Mouse (Mus musculus): ENCODE results near the gene Mdfi. TPM values are rescaled to one million over a fixed set of nuclear protein-coding genes. Genes with fewer than 3 reads are reported as not detected.

Gene Mdfi
- polyA plus RNA-seq, 2 experiments from 2014 or later = not detected

DNA sequence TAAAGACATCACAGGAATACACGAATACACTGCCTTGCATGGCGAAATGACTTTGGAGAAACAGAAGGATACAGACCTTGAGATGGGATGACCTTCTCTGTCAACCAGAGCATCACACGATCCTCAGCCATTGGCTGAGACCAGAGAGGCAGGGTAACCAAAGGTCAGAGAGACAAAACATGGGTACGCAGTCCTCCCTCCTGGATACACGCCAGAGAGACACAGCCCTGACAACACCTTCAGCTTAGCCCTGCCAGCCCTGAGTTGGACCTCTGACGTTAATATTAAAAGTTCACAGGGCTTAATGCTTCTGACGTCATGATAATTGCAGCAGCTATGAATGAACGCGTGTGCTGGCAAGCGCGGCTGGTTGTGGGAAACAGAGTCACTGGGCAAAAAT, 11.1 kb upstream of the Mdfi start:
- no peak for ATAC-seq

DNA sequence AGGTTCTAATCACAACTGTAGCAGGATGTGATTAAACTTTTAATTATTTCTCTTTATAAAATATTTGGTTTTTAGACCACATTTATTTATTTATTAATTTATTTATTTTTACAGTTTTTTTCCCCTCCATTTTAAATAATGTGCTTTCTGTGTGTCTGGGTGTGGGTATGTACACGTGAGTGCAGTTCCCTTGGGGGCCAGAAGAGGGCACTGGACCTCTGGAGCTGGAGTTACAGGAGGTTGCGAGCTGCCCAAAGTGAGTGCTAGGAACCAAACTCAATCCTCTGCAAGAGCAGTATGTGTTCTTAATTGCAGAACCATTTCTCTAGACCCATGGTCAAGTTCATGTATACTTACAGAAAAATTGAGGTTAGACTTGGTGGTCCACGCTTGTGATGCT, 9.0 kb upstream of the Mdfi start:
- no peak for ATAC-seq

DNA sequence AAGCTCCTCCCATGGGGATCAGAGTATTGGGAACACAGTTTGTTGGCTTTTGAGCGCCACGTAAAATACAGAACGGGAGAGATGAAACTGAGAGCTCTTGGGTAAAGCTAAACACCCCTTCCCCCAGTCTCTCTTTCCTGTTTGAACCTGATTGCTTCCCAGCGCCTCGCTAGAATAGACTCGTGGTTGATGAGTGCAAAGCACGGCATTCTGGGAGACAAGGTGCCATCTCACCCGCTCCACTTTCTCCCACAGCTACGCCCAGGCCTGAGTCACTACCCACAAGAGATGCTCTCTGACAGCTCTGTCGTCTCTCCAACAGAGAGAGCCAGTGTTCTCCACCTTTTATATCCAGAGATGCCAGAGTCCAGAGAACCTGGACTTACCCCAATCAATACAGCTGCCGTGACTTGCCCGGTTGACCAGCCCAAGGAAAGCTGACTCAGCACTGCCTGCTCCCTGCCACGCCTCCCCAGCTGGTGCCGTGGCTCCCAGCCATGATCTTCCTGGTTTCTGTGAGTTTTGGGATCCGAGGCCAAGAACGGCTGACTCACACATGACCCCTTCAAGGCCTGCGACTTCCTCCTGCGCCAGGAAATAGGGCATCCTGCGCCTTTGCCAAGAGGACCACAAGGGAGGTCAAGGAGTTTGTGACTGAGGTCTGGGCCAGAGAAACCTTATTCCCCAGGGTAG, 7.6 kb upstream of the Mdfi start:
- ATAC-seq = no peak

DNA sequence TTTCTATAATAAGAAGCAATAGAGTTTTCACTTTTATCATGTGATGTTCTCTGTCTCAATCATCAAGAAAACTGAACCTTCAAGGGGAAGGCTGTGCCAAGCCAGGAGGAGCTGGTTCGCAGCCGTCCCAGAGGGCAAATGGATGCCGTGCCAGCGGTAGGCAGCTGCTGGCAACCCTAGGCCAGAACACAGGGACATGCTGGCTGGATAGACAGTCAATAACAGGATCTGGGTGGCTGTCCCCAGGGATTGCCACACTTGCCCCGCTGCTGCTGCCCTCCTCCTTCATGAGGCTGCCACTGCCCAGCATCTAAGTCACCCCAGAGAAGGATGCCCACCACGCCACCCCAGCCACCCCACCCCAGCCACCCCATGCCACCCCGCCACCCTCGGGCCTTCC, 7.0 kb upstream of the Mdfi start:
- ATAC-seq = no peak

DNA sequence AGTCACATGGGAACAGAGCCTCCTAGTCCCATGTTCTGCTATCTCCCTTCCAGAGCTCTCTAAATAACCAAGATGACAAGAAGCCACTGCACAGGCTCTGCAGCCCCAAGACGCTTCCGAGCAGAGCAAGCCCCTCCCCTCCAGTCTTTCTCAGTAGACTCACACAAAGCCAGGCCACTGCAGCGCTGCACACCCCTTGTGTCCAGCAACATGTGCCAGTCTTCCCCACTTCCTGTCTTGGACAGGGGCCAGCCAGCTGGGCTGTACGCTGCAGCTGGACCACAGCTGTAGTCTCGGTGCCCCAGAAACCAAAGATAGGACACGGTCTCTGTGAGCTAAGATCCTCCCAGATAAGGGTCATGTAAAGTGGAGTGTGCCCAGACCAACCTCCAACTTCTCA, 3.3 kb upstream of the Mdfi start:
- ATAC-seq = no peak

DNA sequence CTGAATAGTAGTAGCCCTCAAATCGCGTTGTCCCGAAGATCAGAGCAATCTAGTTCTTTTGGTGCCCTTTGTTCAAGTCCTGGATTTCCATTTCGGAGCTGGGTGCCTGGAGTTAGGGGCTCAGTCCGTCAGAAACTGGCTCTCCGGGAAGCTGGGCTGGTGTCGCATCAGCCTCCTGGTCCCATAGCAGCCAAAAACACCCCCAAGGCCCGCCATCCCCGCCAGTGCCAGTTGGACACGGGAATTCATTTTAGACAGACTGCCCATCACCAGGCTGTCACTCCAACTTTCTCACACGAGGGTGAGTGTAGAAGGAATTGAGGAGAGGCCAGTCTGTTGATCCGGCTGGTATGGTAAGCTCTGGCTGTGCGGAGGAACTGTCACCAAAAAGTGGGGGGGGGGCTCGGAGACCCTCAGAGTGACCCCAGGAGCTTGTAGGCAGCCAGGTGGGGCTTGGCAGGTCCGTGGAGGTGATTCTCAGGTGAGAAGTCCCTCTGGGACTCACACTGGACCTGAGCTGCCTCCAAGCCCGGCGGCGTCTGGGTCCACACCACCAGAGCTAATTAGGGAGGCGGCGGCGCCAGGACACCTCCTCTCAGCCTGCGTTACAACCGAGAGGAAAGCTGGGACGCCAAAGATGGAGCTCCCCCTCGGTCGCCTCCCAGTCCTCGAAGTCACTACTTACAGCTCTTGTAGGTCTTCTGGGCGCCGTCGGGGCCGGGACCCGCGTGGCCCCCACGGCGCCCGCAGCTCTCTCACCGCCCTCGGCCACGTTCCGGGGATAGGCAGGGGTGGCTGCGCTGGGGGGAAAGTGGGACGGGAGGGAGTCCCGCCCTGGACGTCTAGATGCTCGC, 636 bp downstream of the Mdfi start:
- ATAC-seq = no peak

DNA sequence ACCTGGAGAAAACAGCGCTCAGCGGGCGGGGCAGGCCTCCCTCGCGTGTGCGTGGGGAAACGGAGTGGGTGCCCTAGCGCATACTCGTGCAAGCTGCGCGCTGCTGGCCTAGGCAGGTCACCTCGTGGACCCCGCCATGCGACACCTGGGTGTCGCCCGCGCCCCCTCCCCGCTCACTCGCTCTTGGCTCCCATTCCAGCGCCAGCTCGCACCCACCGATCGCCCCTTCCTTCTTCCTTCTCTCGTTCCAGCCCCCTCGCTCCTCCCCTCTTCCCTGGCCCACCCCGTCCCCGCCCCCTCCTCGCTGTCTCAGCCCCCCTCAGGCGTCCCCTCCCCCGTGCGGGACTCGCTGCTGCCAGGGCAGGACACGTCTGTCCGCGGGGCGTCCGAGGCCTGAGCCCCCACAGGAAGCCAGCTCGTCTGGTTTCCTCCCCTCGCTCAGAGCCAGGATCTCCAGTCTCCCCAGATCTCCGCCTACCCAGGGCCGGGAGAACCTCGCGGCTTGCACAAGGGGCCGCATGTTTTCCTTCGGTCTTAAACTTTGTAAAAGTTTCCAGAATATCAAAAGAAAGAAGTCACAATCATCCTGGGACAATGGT, 1.4 kb downstream of the Mdfi start:
- ATAC-seq = no peak

DNA sequence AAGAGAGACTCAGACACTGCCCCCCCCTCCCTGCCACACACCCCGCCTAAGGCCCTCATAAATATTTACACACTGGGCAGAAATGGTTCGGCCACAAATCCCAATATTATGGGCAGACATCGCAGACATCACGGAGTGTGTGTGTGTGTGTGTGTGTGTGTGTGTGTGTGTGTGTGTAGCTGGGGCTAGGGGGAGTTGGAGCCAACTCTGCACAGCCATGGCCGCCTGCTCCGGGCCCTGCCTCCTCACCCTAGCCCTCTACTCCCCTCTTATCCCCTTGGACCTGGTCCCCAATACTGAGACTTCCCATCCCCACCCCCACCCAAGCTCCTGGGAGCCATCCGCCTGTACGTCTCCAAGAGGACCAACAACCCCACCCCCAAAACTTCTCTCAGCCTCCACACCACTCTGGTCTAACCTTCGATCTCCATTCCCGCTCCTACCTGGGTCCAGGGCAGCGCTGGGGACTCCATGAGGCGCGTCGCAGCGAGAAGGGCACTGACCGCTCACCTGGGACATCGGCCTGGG, 1.9 kb downstream of the Mdfi start:
- no peak for ATAC-seq

DNA sequence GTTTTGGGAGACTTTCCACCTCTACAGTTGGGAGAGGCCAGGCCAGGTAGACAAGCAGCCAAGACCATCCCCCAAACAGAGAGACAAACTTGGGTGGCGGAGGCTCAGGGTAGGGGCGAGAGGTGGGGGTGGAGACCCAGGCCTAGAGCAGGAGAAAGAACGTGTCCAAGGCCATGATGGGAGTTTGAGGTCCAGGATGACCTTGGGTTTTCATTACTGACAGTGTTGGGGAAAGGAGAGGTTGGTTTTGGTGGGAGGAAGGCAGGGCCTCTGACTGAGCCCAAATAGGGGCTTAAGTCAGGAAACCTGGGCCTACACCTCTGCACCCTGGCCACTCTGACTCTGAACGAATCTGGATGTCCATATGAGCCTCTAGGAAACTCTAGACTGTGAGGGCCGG, 2.7 kb downstream of the Mdfi start:
- no peak for ATAC-seq

DNA sequence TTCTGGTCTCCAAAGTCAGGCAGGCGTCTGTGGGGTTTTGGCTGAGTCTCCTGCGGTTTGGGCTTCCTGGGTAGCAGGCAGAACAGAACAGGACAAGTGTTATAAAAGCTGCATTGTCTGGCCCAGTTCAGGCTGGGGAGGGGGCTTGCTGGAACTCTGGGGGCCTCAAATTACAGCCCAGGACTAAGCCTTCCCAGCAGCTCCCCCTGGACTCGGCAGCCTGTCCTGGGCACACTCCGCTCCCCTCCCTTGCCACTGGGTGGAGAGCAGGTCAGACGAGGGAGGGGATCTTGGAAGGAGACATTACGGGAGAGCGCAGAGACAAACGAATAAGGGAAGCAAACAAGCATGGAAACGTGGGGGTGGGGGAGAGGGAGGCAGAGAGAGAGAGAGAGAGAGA, 3.3 kb downstream of the Mdfi start:
- ATAC-seq = no peak

DNA sequence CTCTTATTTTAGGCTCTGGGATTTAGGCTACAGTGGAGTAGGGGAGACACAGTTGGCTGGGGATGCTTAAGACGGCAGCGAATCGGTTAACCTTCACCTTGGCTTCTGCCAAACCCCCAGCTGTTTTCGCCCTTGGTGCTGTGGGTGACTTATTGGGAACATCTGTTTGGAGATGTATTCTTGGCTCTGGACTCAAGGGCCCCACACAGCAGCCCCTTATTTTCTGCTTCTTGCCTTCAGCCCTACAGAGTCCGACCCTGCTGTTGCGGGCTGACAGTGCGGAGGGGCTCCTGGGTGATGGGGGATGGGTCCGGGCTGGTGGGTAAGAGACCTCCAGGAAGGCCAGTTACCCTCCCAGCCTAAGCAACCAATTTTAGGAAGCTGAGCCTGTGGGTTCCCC, 13.2 kb downstream of the Mdfi start:
- ATAC-seq = no peak

DNA sequence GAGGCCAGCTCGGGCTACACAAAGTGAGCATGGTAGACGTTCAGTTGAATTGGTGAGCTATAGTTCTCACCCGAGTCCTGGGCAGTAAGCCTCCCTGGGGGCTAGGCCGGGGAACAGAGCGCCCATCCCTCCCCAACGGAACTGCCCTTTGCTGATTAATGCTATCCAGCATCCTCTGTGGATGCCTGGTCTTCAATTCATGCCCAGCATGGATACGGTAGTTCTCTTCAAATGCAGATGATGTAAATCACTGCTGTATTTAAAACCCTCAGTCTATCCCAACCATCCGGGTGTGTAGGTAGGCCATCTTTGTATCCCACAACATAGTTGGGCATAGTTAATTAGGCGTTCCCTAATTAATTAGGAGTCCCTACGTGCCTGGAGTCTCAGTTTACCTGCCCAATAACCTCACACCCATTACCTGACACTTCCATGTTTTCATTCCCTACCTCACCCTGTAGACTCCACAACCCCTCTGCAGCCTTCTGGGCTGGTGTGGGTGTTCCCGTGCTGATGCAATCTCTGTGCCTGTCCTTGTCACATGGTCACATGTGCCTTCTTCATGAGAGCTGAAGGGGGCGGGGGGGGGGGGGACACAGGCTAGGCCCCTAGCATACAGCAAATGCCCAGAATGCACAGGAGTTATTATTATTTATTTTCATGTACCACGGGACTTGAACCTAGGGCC, 16.3 kb downstream of the Mdfi start:
- no peak for ATAC-seq

DNA sequence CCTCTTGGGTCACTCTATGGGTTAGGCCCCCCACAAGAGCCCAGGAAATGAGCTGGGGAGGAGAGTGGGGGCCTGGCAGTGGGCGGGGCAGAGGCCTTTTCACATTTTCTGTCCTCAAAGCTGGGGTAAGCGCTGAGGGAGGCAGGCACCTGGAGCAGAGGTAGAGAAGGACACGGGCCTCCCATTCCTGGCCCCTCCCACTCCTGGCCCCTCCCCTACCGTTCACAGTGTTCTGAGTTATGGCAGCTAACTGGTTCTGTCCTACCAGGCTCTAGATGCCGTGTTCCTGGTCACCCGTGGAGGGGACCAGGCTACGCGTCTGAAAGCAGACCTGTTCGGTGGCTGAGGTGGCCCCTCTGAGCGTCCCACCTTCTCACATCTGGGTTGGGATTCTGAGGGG, 19.0 kb downstream of the Mdfi start:
- no peak for ATAC-seq

DNA sequence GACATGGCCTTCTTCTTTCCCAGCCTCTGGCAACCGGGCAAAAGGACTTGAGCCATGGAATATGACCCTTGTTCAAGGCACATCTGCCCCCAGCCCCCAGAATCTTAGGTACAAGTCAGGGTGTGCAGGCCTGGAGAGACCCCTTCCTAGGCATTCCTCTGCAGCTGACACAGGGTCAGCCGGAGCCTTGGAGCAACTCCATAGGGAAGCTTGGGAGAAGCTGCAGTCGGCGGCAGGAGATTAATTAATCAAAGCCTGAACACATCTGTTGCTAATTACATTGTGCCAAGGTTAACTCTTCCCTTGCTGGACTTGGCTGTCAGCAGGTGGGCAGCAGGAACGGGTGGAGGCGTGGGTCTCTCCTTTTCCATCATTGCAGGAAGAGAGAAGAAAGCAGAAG, 20.0 kb downstream of the Mdfi start:
- no peak for ATAC-seq

DNA sequence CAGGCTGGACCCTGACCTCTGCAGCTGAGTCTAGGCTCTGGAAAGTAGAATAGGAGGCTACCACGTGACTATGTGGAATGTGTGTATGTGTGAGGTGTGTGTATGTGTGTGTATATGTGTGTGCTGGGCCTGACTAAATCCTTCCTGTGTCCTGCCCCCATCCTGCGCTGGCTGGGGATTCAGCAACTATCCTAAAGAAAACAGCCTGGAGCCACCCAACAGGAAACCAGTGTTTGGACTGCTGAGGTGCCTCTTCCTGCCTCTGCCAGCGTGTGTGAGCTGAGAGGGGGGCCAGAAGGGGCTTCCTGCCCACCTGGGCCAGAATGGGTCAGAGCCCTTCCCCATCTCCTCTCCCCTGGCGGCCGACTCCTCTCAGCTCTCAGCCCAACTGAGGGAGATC, 20.9 kb downstream of the Mdfi start:
- no peak for ATAC-seq

DNA sequence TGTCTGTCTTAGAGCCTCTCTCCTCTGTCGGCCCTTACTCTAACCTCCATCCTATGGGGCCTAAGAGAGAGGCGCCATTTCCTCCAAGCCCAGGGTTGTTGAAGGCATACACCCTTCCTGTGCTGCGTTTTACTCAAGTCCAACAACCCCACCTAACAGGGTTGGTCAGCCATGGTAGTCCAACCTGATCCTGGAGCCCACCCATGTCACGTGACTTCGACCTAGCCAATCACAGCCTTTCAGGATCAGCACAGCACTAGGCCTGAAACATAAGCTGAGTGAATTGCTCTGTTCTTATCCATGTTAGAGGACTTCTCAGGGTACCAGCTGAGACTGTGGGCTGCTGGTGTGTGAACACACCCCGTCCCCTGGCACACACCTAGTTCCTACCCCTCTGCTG, 22.3 kb downstream of the Mdfi start:
- no peak for ATAC-seq

DNA sequence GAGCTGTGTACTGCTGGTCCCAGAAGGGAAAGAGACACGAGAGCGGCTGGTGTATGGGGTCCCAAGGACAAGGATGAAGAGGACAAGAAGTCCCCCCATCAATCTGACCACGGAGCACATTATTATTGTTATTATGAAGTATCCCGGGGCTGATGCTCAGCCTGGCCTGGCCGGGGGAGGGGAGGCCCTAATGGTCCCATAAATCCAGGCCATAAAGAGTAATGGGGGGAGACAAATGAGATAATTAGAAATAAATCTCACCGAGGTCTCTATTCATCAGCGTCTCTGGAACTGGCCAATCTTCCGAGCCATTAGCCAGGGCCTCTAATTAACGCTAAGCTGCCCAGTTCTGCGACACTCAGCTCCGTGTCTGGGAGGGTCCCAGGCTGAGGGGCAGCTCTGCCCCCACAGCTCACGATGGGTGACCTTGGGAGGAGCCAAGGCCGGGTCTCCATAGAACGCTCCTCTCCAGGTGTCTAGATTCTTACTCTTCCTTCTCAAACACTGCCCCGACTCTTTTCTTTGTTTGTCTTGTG, 23.2 kb downstream of the Mdfi start:
- no peak for ATAC-seq

DNA sequence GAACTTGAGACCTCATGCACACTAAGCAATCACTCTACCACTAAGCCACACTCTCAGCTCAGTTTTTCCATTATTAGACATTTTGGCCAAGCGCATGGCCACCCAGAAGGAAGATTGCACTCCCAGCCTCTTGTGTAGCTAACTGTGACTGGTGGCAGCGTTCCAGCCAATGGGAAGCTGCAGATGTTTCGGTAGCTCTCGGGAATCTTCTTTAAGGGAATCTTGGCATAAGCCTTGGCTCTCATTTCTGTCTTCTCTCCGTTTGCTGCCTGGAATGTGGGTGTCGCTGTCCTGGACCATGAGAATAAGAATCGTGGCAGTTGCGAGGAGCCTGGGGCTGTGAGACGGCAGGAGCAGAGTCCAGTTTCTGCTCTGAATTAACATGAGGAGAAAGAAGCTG, 28.3 kb downstream of the Mdfi start:
- no peak for ATAC-seq

DNA sequence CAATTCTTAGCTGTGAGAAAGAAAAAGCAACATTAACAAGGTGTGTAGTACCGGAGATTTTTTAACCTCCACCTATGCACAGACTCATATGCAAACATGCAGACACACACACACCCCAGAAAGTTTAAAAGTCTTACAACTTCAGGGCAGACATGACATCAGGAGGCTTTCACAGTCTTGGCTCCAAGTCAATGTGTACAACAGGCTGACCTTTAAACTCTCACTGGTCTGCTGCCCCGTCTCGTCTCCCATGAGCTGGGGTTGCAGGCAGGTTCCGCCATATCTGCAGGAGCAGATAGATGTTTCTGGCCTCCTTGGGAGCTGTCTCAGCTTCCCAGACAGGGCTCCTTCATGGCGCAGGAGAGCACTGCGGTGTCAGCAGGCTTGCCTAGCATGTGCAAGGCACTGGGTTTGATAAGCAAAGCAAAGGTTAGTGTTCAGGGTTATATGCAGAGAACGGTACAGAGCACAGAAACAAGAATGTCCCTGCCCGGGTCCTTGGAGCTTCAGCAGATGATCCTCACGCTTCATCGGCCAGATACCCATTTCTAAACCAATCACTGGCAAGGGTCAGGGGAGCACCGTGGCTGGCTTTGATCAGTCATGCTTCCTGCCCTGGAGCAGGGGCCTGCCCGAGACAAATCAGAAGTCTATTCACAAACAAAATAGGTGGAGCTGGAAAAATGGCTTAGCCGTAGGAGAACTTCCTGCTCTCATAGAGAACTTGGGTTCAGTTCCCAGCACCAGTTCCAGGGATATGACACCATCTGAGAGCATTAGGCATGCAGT, 29.2 kb downstream of the Mdfi start:
- no peak for ATAC-seq

DNA sequence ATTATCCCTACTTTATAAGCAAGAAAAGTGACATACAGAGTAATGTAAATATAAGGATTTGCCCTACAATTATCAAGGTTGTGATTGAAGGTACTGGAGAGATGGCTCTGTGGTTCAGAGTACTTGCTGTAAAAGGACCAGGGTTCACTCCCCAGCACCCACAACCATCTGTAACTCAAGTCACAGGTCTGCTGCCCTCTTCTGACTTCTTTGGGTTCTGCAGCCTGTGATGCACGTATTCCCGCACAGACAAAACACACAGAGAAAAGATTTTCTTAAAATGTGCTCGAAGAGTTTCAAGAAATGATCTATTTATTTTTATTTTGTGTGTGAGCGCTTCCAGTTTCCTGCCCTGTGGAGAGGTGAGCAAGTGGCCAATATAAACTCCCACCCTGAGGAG, 30.8 kb downstream of the Mdfi start:
- no peak for ATAC-seq

DNA sequence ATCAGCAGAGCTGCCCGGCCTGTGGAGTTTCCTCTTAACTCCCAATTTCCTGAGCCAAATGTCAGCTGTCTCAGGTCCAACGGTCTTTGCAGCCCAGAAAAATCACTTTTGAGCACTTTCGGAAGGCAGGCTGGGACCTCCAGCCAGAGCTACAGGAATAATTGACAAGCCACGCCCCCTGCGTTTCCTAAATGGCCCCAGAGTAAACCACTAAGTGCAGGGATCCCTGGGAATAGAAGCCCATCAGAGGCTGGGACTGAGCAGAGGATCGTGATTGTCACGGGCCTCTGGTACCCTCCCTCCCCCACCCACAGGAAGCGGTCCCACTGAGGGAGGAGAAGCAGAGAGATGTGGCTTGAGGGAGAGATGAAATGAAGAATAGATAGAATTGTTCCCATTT, 31.7 kb downstream of the Mdfi start:
- ATAC-seq = no peak

DNA sequence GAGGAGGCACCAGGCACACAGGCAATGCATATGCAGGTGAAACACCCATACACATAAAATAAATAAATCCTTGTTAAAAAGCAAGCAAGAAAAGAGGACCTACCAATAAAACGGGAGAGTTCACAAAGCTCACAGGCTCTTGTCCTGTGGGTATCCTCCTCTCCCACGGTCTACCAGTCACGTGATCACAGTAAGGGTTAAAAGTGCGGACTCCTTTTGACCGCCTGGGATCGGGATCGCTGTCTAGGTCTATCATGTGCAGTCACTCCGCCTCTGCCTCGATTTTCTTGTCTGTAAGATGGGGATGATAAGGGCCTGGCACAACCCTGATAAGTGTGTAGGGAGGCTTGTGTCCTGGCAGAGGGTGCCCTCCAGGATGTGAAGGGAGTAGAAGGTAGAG, 37.1 kb downstream of the Mdfi start:
- no peak for ATAC-seq
